Mouse (Mus musculus) frontal cortex, postnatal 25 days (tissue): Measurements from ENCODE around the gene Cfd.

Experiments
- DNase-seq, 2 experiments: peaks; one replicate each; pipeline ENCODE4 v3.0.0; 2022; ENCODE audit warnings: low spot score in 2 of 2

Gene Cfd

DNA sequence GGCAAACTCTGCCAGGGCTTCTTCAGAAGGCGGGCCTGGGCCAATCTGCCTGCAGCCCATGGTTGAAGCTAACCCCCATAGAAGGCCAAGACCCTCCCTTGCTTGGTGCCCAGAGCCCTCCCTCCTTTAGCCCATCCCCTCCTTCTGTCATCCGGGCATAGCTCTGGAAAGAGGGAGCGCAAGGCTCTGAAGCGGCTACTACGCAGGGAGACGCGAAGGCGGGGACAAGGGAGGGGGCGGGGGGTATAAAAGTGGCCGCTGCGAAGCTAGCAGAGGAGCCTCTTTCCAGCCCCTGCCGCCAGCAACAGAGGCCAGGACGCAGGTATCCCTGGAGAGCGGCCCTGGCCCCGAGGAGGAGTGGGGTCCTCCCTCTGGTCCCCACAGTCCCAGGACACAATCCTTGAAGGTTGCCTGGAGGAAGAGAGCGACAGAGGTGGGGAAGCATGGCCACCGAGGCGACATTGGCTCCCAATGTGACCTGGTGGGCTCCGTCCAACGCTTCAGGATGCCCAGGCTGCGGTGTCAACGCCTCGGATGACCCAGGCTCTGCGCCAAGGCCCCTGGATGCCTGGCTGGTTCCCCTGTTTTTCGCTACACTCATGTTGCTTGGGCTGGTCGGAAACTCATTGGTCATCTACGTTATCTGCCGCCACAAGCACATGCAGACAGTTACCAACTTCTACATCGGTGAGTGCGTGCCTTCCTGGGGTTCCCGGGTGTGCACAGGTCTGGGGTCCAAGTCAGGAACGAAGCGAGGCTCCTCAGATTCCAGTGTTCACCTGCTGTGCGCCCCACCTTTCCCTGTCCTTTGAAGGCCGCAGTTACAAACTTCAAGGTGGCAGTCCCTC lies 27.8 kb downstream of the Cfd start:
- no peak for DNase-seq

DNA sequence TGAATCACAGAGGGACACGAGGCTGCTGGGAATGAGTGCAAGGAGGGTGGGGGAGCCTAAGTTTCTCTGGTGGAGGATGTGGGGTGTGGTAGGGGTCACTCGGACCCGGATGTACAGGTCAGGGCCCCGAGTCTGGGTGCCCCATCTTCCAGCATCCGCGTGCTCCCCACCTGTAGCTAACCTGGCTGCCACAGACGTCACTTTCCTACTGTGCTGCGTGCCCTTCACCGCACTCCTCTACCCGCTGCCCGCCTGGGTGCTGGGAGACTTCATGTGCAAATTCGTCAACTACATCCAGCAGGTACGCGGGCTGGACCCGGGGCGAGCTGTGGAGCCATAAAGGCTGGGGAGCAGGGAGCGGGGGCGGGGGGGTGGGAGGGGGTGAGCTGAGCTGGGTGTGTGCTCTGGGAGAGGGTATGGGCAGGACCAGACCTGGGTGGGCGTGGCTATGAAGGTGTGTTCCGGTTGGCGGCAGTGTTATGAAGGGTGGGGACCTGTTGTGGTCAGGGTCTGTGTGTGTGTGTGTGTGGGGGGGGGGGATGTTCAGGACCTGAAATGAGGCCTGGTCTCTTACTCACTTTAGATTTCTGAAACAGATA lies 28.7 kb downstream of the Cfd start:
- no peak for DNase-seq

DNA sequence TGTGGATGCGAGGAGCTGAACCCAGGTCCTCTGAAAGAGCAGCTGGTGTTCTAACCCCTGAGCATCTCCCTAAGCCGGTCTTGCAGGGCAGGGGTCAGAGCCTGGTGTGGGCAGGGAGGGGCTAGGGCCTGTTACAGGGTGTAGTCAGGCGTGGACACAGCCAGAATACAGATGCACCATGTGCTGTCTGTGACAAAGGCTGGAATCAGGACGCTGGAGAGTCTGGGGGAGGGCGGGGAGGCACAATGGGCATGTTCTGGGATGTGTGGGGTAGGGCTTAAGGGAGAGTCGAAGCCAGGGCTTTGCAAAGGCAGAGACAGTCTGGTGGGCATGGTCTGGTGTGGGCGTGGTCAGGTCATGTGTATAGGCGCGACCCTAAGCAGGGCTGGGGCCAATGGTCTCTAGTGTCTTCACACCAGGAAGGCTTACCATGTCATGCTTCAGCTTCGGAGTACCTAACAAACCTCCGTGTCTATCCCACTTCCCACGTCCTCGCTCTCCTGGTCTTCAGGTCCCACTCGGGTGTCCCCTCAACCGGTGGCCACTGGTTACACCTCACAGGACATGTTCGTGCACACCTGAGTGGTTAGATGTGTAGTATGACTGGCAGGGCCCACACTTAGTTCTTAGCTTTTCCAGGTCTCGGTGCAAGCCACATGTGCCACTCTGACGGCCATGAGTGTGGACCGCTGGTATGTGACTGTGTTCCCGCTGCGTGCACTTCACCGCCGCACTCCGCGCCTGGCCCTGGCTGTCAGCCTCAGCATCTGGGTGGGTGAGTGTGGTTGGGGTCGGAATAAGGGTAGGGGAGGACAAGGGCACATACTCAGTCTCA lies 29.6 kb downstream of the Cfd start:
- DNase-seq: no peak

DNA sequence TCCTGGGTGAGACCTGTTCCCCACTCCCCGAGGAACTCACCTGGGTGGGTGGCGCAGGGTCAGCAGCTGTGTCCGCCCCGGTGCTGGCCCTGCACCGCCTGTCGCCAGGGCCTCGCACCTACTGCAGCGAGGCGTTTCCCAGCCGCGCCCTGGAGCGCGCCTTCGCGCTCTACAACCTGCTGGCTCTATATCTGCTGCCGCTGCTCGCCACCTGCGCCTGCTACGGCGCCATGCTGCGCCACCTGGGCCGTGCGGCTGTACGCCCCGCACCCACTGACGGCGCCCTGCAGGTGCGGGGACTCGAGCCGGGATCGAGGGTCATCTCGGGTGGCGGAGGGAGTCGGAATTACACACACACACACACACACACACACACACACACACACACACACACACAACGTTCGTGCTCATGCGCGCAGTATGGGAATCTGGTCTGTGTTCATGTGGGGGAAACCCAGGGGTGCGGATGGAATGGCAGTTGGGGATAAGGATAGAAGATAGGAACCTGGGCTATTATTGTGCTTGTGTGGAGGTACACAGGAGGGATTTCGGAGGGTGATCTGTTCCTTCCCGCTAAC lies 30.4 kb downstream of the Cfd start, which contains the start of gene R3hdm4:
R3hdm4 (minus strand) TSS at position 251 of the 578 bp plus-strand sequence.
- no peak for DNase-seq

DNA sequence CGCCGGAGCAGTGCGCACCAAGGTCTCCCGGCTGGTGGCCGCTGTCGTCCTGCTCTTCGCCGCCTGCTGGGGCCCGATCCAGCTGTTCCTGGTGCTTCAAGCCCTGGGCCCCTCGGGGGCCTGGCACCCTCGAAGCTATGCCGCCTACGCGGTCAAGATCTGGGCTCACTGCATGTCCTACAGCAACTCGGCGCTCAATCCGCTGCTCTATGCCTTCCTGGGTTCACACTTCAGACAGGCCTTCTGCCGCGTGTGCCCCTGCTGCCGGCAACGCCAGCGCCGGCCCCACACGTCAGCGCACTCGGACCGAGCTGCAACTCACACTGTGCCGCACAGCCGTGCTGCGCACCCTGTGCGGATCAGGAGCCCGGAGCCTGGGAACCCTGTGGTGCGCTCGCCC lies 30.9 kb downstream of the Cfd start:
- DNase-seq: no peak

DNA sequence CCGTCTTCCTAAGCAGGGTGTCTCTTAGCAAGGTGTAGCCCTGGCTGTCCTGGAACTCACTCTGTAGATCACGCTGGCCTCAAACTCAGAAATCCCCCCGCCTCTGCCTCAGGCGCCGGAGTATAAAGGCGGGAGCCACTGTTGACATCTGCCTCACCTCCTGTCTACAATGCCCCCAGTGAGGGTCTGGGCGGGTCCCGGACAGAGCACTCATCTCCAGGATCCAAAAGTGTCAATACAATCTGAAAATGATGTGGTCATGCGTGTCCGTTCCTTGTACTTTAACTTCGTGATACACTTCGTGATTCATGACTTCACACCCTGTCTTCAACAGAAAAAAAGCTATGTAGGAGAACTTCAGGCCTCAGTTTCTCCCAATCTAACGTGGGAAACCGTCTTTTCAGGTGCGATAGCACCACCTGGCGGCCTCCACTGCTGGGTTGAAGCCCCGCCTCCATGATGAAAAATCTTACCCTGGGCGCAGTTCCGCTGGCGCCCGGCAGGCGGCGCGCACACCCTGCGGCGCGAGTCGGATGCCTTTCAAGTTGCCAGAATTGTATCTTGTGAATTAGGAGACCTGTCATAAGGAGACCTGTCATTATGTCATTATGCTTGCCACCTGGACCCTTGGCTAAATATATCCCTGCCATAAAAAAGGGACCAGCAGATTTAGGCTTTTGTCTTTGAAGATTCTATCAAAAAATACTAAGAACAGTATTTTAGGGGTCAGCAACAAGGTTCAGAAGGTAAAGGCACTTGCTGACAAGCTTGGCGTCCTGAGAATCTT lies 34.5 kb downstream of the Cfd start:
- peak; percentile 95 to 98 for DNase-seq

DNA sequence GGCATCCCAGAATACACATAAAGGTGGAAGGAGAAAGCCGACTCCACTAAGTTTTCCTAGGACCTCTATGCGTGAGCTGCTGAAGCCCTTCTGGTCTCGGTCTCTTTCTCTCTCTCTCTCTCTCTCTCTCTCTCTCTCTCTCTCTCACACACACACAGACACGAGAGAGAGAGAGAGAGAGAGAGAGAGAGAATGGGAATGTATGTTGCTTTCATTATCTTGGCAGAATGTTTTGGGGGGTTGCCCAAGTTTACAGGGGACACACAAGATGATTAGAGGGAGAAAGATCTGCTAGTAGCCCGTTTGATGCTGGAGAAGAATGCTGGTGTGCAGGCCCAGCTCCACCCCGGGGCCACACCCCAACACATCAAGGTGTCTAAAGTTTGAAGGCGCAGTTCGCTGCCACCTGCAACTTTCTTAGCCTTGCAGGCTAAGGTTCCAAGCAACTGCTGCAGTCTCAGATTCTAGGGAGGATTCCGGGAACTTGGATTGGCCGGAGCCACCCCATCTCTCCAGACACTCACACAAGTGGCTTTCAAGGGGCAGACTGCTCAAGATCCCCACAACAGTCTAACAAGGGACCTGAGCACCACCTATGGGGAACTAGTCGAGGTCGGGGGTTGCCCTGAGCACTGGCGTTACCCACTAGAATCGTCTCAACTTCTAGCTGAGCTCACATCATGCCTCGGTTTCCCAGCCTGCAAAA lies 35.3 kb downstream of the Cfd start:
- no peak for DNase-seq

DNA sequence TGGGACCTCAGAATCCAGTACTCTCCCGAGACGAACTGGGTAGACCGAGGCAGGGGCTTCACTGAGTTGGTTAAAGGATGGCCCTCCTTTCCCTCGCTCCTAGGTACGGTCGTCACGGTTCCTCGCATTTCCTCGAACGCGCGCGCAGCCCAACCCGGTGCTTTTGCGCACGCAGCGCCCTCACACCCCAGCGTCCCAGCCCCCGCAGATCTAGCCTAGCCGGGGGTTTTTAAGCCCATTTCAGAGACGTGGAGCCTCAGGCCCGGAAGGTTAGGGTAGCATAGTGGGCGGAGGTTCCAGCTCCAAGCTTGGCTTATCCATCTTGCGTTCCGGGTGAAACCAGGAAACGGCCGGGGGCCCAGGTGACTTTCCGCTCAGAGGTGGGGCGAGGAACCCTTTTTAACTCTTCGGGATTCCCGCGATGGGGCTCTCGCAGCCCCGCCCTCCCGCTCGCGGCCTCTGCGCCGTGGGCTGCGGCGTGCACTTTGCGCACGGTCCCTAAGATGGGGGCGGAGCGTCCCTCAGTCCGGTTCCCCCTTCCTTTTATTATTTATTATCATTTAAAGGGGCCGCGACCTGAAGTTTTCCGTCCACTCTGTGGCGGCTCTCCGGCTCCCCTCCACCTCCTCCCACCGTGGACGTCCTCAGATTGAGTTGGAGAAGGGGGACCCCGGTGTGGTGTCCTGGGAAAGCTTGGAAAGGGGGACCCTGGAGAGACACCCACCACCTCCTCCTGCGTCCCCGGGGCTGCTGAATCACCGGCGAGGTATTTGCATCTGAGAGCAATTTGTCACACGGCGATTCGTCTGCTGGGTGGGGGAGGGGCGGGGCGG lies 36.1 kb downstream of the Cfd start, which contains the start of gene Arid3a:
Arid3a (plus strand) TSS at position 553 of the 833 bp plus-strand sequence.
- DNase-seq: peak; percentile 64 to 71

DNA sequence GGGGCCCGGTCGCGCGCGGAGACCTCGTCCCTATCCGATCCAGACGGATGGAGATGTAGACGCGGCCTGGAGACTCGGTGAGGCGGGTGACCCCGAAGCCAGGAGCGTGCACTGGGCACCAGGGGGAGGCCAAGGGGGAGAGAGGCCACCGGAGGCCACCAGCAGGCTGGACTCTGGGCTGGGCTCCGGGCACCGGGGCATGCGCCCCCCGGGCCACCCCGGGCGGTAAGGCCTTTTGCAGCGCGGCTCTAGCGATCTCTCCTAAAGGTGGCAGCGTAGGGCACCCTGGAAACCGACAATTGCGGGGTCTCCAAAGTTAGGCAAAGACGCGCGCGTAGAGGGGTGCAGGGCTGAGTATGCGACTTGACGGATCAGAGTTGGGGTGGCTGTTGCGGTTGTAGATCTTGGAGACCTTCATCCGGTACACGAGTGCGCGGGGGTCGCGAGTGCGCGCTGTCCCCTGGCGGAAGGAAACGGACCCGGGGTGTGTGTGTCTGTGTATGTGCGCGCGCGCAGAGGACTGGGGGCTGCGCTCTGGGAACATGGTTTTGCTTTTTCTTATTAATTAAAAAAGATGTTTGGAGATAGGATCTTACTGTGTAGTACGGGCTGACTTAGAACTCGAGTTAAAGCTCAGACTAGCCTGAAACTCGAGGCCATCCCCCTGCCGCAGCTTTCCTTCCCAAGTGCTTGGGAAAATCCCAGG lies 36.8 kb downstream of the Cfd start:
- no peak for DNase-seq

DNA sequence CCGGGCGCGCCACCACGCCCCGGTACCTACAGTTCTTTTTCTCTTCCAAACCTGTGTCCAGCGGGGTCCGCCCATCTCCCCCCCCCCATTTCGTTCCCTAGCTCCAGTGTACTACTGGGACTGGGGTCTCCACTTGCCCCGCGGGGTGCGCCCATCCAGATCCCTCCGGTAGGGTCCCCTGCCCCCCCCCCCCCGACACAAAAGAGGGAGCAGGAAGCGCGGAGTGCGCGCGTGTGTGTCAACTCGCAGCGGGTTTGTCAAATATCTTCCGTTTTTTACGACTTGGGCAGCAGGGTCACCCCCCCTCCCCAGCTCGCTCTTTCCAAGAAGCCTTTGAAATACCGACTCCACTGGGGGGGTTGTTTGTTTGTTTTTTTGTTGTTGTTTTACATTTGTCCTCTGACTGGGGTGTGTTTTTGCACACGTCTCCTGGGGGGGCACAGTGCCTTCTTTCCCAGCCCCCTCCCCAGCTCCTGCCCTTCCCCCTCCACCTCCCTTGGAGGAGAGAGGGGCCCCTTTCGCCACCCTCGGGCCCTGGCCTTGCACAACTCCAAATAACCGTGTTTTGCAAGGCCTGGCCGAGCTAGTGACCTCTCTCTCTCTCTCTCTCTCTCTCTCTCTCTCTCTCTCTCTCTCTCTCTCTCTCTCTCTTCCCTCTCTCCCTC lies 37.5 kb downstream of the Cfd start:
- no peak for DNase-seq

DNA sequence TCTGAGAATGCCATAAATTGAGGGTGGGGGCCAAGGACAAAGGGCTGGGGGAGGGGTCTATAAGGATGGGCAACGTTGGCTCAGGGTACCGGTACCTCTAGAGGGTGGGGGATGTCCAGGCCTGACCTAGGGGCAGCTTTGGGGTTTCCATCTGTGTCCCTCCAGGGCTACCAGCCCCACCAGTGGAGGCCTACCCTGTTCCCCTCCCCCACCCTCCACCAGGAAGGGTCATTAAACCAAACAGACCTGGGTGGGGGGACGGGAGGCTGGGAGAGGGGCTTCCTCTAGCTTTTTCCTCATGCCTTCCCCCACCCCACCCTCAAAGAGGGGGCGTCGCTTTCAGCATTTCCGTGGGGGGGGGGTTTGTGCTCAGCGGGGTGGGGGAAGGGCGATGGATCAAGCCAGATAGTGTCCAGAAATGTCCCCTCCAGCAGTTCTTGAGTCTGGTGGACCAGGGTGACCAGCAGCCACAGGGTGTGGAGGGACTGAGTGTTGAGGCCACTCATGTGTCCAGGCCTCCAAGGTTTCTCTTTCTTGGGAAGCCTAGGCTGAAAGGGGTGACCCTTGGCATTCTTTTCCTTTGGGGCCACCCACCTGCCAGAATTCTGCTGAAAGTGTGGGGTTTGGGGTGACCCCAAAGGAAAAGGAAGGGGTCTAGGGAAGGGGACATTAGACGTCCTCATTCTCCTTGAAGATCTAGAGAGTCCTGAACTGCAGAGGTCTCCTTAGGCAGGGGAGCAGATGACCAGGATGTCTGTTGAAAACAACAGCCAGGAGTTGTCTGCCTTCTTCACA lies 38.5 kb downstream of the Cfd start:
- DNase-seq: no peak

DNA sequence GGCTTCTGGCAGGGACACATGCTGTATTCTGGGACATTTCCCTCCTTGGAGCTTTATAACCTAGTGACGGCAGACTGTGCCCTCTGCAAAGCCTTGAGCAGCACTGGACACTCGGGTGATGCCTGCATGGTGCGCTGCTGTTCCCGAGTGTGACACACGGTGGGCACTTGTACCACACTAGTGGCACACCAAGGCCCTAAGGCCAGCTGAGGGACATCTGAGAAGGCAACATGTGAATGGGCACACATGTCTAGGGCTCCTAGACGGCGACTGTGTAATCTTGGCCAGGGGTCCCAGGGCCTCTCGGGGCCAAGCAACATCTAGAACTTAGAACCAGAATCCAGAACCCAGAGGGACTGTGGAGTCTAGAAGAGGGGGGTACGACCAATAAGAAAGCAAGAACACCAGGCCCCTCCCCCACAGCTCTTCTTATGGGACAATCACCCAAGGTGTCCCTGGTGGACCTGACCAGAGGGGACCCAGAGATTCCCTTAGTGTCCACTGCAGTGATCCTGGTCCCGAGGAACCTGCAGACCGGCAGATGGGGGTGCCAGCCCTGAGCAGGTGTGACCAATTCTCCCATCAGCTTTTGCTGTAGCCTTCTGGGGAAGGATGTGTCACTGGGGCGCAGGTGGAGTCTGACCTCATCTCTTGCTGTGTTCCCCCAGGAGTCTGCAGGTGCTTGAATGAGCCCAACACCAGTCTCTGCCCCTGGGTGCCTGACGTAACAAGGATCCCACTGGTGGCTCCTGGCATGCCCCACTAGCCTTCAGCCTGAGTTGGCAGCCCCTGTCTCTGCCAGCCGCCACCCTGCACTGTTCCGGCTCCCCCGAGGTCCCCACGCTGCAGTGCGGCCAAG lies 39.5 kb downstream of the Cfd start:
- no peak for DNase-seq

DNA sequence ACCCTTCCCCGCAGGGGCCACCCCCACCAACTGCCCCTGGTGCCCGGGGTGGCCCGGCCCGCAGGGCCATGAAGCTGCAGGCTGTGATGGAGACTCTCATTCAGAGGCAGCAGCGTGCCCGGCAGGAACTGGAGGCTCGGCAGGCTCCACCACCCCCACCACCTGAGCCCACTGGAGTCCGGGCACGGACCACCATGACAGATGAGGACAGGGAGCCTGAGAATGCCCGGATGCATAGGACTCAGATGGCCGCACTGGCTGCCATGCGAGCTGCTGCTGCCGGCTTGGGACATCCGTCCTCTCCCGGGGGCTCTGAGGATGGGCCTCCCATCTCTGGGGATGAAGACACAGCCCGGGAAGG lies 40.2 kb downstream of the Cfd start:
- no peak for DNase-seq

DNA sequence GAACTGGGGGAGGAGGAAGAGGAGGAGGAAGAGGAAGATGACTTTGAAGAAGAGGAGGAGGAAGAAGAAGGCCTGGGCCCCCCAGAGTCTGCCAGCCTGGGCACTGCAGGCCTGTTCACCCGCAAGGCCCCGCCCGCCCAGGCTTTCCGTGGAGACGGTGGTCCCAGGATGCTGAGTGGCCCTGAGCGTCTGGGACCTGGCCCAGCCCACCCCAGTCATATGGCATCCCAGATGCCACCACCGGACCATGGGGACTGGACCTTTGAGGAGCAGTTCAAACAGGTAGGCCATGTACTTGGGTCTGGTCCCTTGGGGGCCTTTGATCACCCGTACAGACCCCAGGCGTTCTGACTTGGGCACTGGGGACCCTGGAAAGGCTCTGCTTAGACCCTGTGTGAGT lies 41.1 kb downstream of the Cfd start:
- DNase-seq: no peak

DNA sequence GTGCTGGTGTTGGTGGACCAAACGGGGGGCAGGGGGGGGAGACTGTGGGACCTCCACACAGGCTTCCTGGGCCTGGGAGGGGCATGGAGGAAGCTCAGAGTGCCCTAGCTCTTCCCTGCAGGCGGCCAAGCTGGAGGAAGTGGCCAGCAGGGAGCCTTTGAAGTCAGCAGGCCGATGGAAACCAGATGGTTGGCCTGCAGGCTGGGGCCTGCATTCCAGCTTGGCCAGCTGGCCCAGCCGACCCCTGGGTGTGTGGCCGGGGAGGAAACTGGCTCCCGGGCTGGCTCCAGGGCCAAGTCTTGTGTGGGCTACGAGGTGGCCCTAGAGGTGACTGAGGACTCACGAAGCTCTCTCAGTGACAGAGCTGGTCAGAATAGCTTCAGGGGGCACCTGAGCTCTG lies 42.1 kb downstream of the Cfd start:
- no peak for DNase-seq

DNA sequence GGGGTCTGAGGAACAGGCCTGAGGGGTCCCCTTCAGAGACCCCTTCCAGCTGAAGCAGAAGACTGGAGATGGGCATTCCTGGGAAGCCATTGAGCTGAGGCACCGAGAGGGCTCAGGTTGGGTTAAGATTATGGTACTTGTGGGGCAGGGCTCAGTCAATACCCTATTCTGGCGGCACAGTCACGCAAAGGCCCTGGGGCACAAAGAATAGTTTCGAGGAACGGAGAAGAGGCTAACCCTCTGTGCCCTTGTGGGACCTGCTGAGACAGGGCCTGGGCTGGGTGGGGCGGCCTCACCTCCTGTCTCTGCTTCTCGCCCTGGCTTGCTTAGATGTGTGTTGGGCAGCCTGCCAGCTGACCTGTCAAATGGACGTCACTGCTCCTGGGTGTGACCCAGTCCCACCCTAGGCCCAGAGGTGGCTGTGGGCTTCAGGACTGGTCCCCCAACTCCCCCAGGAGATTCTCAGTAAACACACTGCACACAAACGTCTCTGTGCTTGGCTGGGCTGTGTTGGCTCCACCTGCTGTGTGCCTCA lies 42.6 kb downstream of the Cfd start:
- no peak for DNase-seq

DNA sequence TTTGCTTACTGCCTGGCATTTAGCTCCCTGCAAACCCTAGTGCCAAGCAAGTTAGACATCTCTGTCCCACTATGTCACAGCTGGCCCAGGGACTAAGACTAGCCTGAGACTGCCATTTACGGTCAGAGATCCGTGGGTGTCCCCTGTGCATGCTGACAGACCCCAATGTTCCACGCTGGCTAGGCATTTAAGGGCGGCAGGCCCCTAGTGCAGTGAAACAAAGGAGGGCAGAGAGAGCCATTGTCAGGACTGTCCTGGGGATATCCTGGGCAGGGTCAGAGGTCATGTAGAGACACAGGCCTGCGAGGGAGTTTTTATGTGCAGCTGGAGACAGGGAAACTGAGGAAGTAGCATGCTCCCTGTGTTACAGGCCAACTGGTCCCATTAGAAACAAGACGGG lies 43.2 kb downstream of the Cfd start:
- DNase-seq: no peak
